In the genomic region with DNA sequence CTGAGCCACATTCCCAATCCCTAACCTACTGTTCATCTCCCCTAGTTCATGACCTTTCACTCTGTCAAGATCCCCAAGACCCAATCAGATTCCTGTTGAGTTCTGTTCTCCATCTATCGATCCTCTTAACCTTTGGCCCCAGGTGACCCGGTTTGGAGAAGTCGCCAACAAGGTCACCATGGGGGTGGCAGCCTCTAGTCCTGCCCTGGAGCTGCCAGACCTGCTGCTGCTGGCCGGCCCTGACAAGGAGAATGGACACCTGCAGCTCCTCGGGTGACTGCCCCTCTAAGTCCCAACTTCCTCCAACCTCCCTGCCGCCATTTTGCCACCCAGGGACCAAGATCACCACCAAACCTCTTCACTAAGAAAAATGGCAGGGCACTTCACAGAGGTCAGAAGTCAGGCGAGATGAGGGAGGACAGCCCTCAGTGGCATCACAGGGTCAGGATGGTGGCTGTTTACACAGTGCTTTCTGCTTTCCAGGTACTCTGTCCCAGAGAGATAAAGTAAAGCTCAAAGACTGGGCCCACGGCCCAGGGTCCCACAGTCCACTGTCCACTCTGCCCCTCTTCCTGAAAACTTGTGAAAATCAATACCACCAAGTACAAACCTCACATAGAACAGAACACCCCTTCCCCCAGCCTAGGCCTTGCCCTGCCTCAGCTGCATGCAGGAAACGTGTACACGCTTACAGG, we compare ENCODE assay signal across 9 mouse cellular contexts. TPM values are rescaled to one million over a fixed set of nuclear protein-coding genes. Genes with fewer than 3 reads are reported as not detected.
A peak's percentile ranks its signal among the peaks of the same experiment; 100 is the strongest.
DNase-seq lines count a peak whose midpoint lies in the region; ATAC-seq and TF ChIP-seq lines count a peak whose summit lies in the region.
"Had no signal": no experiment of that assay in that cellular context is flagged by ENCODE, and none has a peak within 500 bp of the region (broad histone marks: within the 10 kb centered on the region; RNA-seq: fewer than 3 reads in every experiment).

No protein-coding gene starts in this region.

- H3K9ac ChIP-seq in embryonic facial prominence, embryonic 15.5 days = peak overlapping the region; percentile 70; the same call in 1 of the 2 replicates
- H3K9ac ChIP-seq in intestine, embryonic 15.5 days = no peak overlapping the region
- peak overlapping the region; percentile 95 for H3K9ac ChIP-seq in neural tube, embryonic 13.5 days

- no peak for TF ChIP-seq CTCF in left cerebral cortex, adult 2 months (IDR thresholded peaks at IDR 0.05)

- no peak for DNase-seq in left cerebral cortex, adult 2 months (ENCODE audit: extremely low spot score in 1 of 2, low spot score in 2 of 2)
- no peak for DNase-seq in left cerebral cortex, postnatal 4 days
- DNase-seq in adrenal gland, adult 2 months = no peak
- DNase-seq in c-Kit-positive CD71-positive TER-119-positive erythroid progenitor cells, embryonic 14.5 days (ENCODE audit: low spot score) = no peak
- no peak for DNase-seq in left cerebral cortex, postnatal 36 days (ENCODE audit: low spot score in 2 of 2)
- DNase-seq: heart, postnatal 4 days had no signal

- no peak overlapping the region for H3K27ac ChIP-seq in left cerebral cortex, adult 2 months
- H3K27ac ChIP-seq in embryonic facial prominence, embryonic 15.5 days (replicated peaks) = no peak overlapping the region
- H3K27ac ChIP-seq in intestine, embryonic 15.5 days = no peak overlapping the region
- H3K27ac ChIP-seq in neural tube, embryonic 13.5 days (replicated peaks) = peak overlapping the region; percentile 95

- intact Hi-C loops in left cerebral cortex, adult 2 months (cut with DNase I) = no loop called here
- intact Hi-C loops in left cerebral cortex, postnatal 4 days (cut with DNase I) = no loop called here
- intact Hi-C loops in left cerebral cortex, postnatal 36 days (cut with DNase I) = no loop called here

- no peaks in the 10 kb centered on the region; the same call in 1 of the 2 replicates for H3K27me3 ChIP-seq in embryonic facial prominence, embryonic 15.5 days
- H3K27me3 ChIP-seq in intestine, embryonic 15.5 days (replicated peaks) = no peaks in the 10 kb centered on the region
- H3K27me3 ChIP-seq in neural tube, embryonic 13.5 days = no peaks in the 10 kb centered on the region

- H3K36me3 ChIP-seq in embryonic facial prominence, embryonic 15.5 days = peaks cover 17% of the 10 kb centered on the region; the same call in 1 of the 2 replicates
- H3K36me3 ChIP-seq in intestine, embryonic 15.5 days = 0 out of 2 replicates have a peak, but pooled peaks cover 7% of the 10 kb centered on the region
- peaks cover 17% of the 10 kb centered on the region for H3K36me3 ChIP-seq in neural tube, embryonic 13.5 days

- no peak for ATAC-seq in embryonic facial prominence, embryonic 15.5 days (ENCODE audit: insufficient number of reproducible peaks, low FRiP score, low TSS enrichment, low read depth)
- ATAC-seq in intestine, embryonic 15.5 days = no peak
- ATAC-seq in neural tube, embryonic 13.5 days (ENCODE audit: low read depth) = no peak

- no peaks in the 10 kb centered on the region for H3K9me3 ChIP-seq in embryonic facial prominence, embryonic 15.5 days (replicated peaks)
- no peaks in the 10 kb centered on the region for H3K9me3 ChIP-seq in intestine, embryonic 15.5 days
- H3K9me3 ChIP-seq in neural tube, embryonic 13.5 days = no peaks in the 10 kb centered on the region

- H3K4me3 ChIP-seq in left cerebral cortex, adult 2 months = peak overlapping the region; percentile 77
- H3K4me3 ChIP-seq in embryonic facial prominence, embryonic 15.5 days (replicated peaks) = peak overlapping the region; percentile 86
- peak overlapping the region; percentile 83; the same call in 1 of the 2 replicates for H3K4me3 ChIP-seq in intestine, embryonic 15.5 days (replicated peaks)
- H3K4me3 ChIP-seq in neural tube, embryonic 13.5 days = peak overlapping the region; percentile 86

- H3K4me1 ChIP-seq in embryonic facial prominence, embryonic 15.5 days = peaks cover 22% of the 10 kb centered on the region
- H3K4me1 ChIP-seq in intestine, embryonic 15.5 days (replicated peaks) = peaks cover 17% of the 10 kb centered on the region
- peaks cover 32% of the 10 kb centered on the region for H3K4me1 ChIP-seq in neural tube, embryonic 13.5 days (replicated peaks)

- peak overlapping the region; percentile 95 for H3K4me2 ChIP-seq in embryonic facial prominence, embryonic 15.5 days (replicated peaks)
- peak overlapping the region; percentile 94 for H3K4me2 ChIP-seq in intestine, embryonic 15.5 days (replicated peaks)
- H3K4me2 ChIP-seq in neural tube, embryonic 13.5 days = peak overlapping the region; percentile 85

- WGBS in embryonic facial prominence, embryonic 15.5 days = 79% methylated on average over 10 of the region's 10 CpGs
- WGBS in intestine, embryonic 15.5 days = 76% methylated on average over 10 of the region's 10 CpGs
- 88% methylated on average over 10 of the region's 10 CpGs for WGBS in neural tube, embryonic 13.5 days

RNA-seq across cellular contexts. Expression of a gene that starts 1.1 kb away (rescaled TPM):
- 10 to 100 TPM; 15.5 to 21.0 TPM for total RNA-seq in left cerebral cortex, adult 2 months (2021)
- total RNA-seq in left cerebral cortex, postnatal 4 days (2021) = 10 to 100 TPM; 23.8 to 27.3 TPM
- polyA plus RNA-seq in embryonic facial prominence, embryonic 15.5 days (2015; fragmentation: Nextera tagmentation; extraction: Ambion mirVana) = 12.0 and 14.7 TPM in 2 replicates
- polyA plus RNA-seq in intestine, embryonic 15.5 days (2015; fragmentation: Nextera tagmentation; extraction: Ambion mirVana) = 6.5 and 9.2 TPM in 2 replicates
- 23.0 and 29.8 TPM in 2 replicates for polyA plus RNA-seq in neural tube, embryonic 13.5 days (2015; fragmentation: Nextera tagmentation; extraction: Ambion mirVana)
- total RNA-seq in adrenal gland, adult 2 months (2021) = 1 to 10 TPM; 8.3 to 9.1 TPM
- 28.6 and 30.9 TPM in 2 replicates for polyA plus RNA-seq in adrenal gland, adult 2 months (2012; rRNA removed)
- 10 to 100 TPM; 18.9 to 20.2 TPM for total RNA-seq in left cerebral cortex, postnatal 36 days (2021)

RNA-seq across cellular contexts. Expression of a gene that starts 1.2 kb away (rescaled TPM):
- 100 to 1,000 TPM; 192 to 201 TPM for total RNA-seq in left cerebral cortex, adult 2 months (2021)
- 100 to 1,000 TPM; 146 to 150 TPM for total RNA-seq in left cerebral cortex, postnatal 4 days (2021)
- 140 and 149 TPM in 2 replicates for polyA plus RNA-seq in embryonic facial prominence, embryonic 15.5 days (2015; fragmentation: Nextera tagmentation; extraction: Ambion mirVana)
- polyA plus RNA-seq in intestine, embryonic 15.5 days (2015; fragmentation: Nextera tagmentation; extraction: Ambion mirVana) = 97.0 and 102 TPM in 2 replicates
- 139 TPM in 2 replicates for polyA plus RNA-seq in neural tube, embryonic 13.5 days (2015; fragmentation: Nextera tagmentation; extraction: Ambion mirVana)
- total RNA-seq in adrenal gland, adult 2 months (2021) = 100 to 1,000 TPM in 1 of 2 experiments, 10 to 100 TPM in 1; 77.9 to 101 TPM
- polyA plus RNA-seq in adrenal gland, adult 2 months (2012; rRNA removed) = 516 and 555 TPM in 2 replicates
- total RNA-seq in left cerebral cortex, postnatal 36 days (2021) = 100 to 1,000 TPM; 169 to 185 TPM

RNA-seq across cellular contexts. Expression of a gene that starts 26.9 kb away (rescaled TPM):
- under 1 TPM in 1 of 2 experiments, not detected in 1; 0.29 TPM for total RNA-seq in left cerebral cortex, adult 2 months (2021)
- under 1 TPM in 1 of 2 experiments, not detected in 1; 0.10 TPM for total RNA-seq in left cerebral cortex, postnatal 4 days (2021)
- polyA plus RNA-seq in embryonic facial prominence, embryonic 15.5 days (2015; fragmentation: Nextera tagmentation; extraction: Ambion mirVana) = 0.18 and 0.81 TPM in 2 replicates
- 0.14 and 0.36 TPM in 2 replicates for polyA plus RNA-seq in intestine, embryonic 15.5 days (2015; fragmentation: Nextera tagmentation; extraction: Ambion mirVana)
- polyA plus RNA-seq in neural tube, embryonic 13.5 days (2015; fragmentation: Nextera tagmentation; extraction: Ambion mirVana) = 0.08 and 0.22 TPM in 2 replicates
- total RNA-seq in adrenal gland, adult 2 months (2021) = under 1 TPM in 1 of 2 experiments, not detected in 1; 0.24 TPM
- polyA plus RNA-seq in adrenal gland, adult 2 months (2012; rRNA removed) = not detected in 2 replicates
- total RNA-seq in left cerebral cortex, postnatal 36 days (2021) = under 1 TPM in 1 of 2 experiments, not detected in 1; 0.12 TPM

RNA-seq across cellular contexts. Expression of a gene that starts 29.7 kb away (rescaled TPM):
- 10 to 100 TPM; 72.3 to 86.6 TPM for total RNA-seq in left cerebral cortex, adult 2 months (2021)
- 10 to 100 TPM; 31.9 to 32.6 TPM for total RNA-seq in left cerebral cortex, postnatal 4 days (2021)
- polyA plus RNA-seq in embryonic facial prominence, embryonic 15.5 days (2015; fragmentation: Nextera tagmentation; extraction: Ambion mirVana) = 121 and 124 TPM in 2 replicates
- polyA plus RNA-seq in intestine, embryonic 15.5 days (2015; fragmentation: Nextera tagmentation; extraction: Ambion mirVana) = 76.0 and 87.3 TPM in 2 replicates
- 49.9 and 54.3 TPM in 2 replicates for polyA plus RNA-seq in neural tube, embryonic 13.5 days (2015; fragmentation: Nextera tagmentation; extraction: Ambion mirVana)
- 10 to 100 TPM; 51.2 to 61.7 TPM for total RNA-seq in adrenal gland, adult 2 months (2021)
- polyA plus RNA-seq in adrenal gland, adult 2 months (2012; rRNA removed) = 171 and 179 TPM in 2 replicates
- 10 to 100 TPM; 76.5 to 77.6 TPM for total RNA-seq in left cerebral cortex, postnatal 36 days (2021)

RNA-seq across cellular contexts. Expression of a gene that starts 32.3 kb away (rescaled TPM):
- 10 to 100 TPM in 1 of 2 experiments, 1 to 10 TPM in 1; 9.8 to 10.0 TPM for total RNA-seq in left cerebral cortex, adult 2 months (2021)
- 10 to 100 TPM; 20.5 to 24.5 TPM for total RNA-seq in left cerebral cortex, postnatal 4 days (2021)
- polyA plus RNA-seq in embryonic facial prominence, embryonic 15.5 days (2015; fragmentation: Nextera tagmentation; extraction: Ambion mirVana) = 0.20 and 0.81 TPM in 2 replicates
- polyA plus RNA-seq in intestine, embryonic 15.5 days (2015; fragmentation: Nextera tagmentation; extraction: Ambion mirVana) = 0.70 and 1.2 TPM in 2 replicates
- polyA plus RNA-seq in neural tube, embryonic 13.5 days (2015; fragmentation: Nextera tagmentation; extraction: Ambion mirVana) = 1.6 and 2.9 TPM in 2 replicates
- total RNA-seq in adrenal gland, adult 2 months (2021) = under 1 TPM in 1 of 2 experiments, not detected in 1; 0.75 TPM
- 0.91 and 2.4 TPM in 2 replicates for polyA plus RNA-seq in adrenal gland, adult 2 months (2012; rRNA removed)
- 10 to 100 TPM in 1 of 2 experiments, 1 to 10 TPM in 1; 6.8 to 10.4 TPM for total RNA-seq in left cerebral cortex, postnatal 36 days (2021)
